Mouse (Mus musculus): ENCODE measurements around the gene Med9. TPM values are rescaled to one million over a fixed set of nuclear protein-coding genes. Genes with fewer than 3 reads are reported as not detected.
"Not testable (repeated sequence)": the region's sequence is repeated elsewhere in the genome, so short reads cannot be mapped to it uniquely, and the experiment has no call there.

The Med9 gene
- total and polyA plus RNA-seq, 3 experiments: 24.0 to 25.5 (median 24.0) TPM

- intact Hi-C loops (cut with DNase I): no loop called here
- 85% methylated on average over 3 of the region's 3 CpGs for WGBS
- no peak overlapping the region for H3K9ac ChIP-seq (ENCODE audit: low read depth, low read length)
- no peaks in the 10 kb centered on the region for H3K36me3 ChIP-seq (ENCODE audit: control insufficient read depth, insufficient read depth, low read length)
- peaks cover 4% of the 10 kb centered on the region for H3K4me1 ChIP-seq (ENCODE audit: control insufficient read depth, insufficient read depth, low read length)
- DNase-seq: no peak
- H3K27ac ChIP-seq: no peak overlapping the region
- no peaks in the 10 kb centered on the region for H3K79me2 ChIP-seq (replicated peaks; ENCODE audit: control insufficient read depth, insufficient read depth, low read length)
- no peaks in the 10 kb centered on the region for H3K27me3 ChIP-seq (ENCODE audit: control insufficient read depth, insufficient read depth, low read length)
- no peak overlapping the region for H3K4me3 ChIP-seq
- TF ChIP-seq POLR2A (IDR thresholded peaks at IDR 0.05; ENCODE audit: insufficient read depth, low read depth, low read length): no peak
- no peak for TF ChIP-seq EP300 (IDR thresholded peaks at IDR 0.05; ENCODE audit: insufficient read depth, low read depth, low read length)
- no peak for TF ChIP-seq CTCF (IDR thresholded peaks at IDR 0.05)
Measured at GRCm38 (mm10) chr11:59937023-59937422, 11.0 kb upstream of the Med9 start.

DNA sequence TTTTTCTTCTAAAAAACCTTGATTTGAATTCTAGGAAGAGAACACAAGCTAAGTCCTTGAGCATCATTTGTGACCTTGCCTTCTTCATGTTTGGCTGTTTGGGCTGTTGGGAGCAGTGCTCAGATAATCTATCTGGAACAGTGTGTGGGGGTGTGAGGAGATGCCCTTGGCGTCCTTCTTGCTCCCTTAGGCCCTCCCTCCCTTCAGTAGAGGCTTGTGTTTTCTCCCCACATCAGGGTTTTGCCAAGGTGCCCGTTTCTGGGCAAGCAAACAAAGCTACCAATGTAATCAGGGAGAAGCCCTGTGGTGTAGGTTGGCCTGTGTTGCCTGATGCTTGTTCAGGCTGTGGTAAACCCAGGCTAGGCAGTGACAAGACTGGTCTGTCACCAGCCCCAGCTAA, 10.4 kb upstream of the Med9 start:
- Histone ChIP-seq H3K79me2 (replicated peaks; ENCODE audit: control insufficient read depth, insufficient read depth, low read length) (no peaks in the 10 kb centered on the region), H3K4me1 (ENCODE audit: control insufficient read depth, insufficient read depth, low read length) (peaks cover 4% of the 10 kb centered on the region), H3K27ac (no peak overlapping the region), H3K36me3 (ENCODE audit: control insufficient read depth, insufficient read depth, low read length) (no peaks in the 10 kb centered on the region), H3K4me3 (no peak overlapping the region), H3K27me3 (ENCODE audit: control insufficient read depth, insufficient read depth, low read length) (no peaks in the 10 kb centered on the region), H3K9ac (ENCODE audit: low read depth, low read length) (no peak overlapping the region)
- intact Hi-C loops (cut with DNase I): no loop called here
- DNase-seq: no peak
- no peak for TF ChIP-seq EP300 (IDR thresholded peaks at IDR 0.05; ENCODE audit: insufficient read depth, low read depth, low read length)
- TF ChIP-seq POLR2A (IDR thresholded peaks at IDR 0.05; ENCODE audit: insufficient read depth, low read depth, low read length): no peak
- 43% methylated on average over 2 of the region's 2 CpGs for WGBS

GRCm38 (mm10) chr11:59939821-59940220, 8.2 kb upstream of the Med9 start:
- H3K79me2 ChIP-seq (replicated peaks; ENCODE audit: control insufficient read depth, insufficient read depth, low read length): no peaks in the 10 kb centered on the region
- WGBS: 88% methylated on average over 1 of the region's 1 CpGs
- TF ChIP-seq EP300 (IDR thresholded peaks at IDR 0.05; ENCODE audit: insufficient read depth, low read depth, low read length) (no peak), CTCF (IDR thresholded peaks at IDR 0.05) (no peak), POLR2A (IDR thresholded peaks at IDR 0.05; ENCODE audit: insufficient read depth, low read depth, low read length) (no peak)
- H3K9ac ChIP-seq (ENCODE audit: low read depth, low read length): no peak overlapping the region
- intact Hi-C loops (cut with DNase I): no loop called here
- no peak overlapping the region for H3K4me3 ChIP-seq
- no peaks in the 10 kb centered on the region for H3K27me3 ChIP-seq (ENCODE audit: control insufficient read depth, insufficient read depth, low read length)
- no peaks in the 10 kb centered on the region for H3K36me3 ChIP-seq (ENCODE audit: control insufficient read depth, insufficient read depth, low read length)
- H3K4me1 ChIP-seq (ENCODE audit: control insufficient read depth, insufficient read depth, low read length): peaks cover 4% of the 10 kb centered on the region
- no peak overlapping the region for H3K27ac ChIP-seq
- DNase-seq: no peak

DNA sequence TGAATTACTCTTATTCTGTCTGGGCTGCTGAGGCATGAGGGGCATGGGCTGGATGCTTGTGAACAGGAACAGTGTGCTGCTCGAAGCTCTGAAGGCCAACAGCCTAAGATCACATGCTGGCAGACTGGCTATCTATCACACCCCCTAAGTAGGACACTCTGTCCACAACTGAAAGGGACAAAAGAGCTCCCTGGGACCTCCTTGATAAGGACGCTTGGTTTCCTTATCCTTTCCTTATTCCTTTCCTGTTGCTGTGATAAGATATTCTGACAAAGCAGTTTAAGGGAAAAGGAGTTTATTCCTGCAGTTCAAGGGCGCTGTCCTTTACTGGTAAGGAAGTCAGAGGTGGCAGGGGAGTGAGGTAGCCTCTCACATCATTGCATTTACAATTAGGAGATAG, 7.4 kb upstream of the Med9 start:
- TF ChIP-seq EP300 (IDR thresholded peaks at IDR 0.05; ENCODE audit: insufficient read depth, low read depth, low read length) (0 out of 2 replicates have a peak, but pooled peaks have one; percentile 37), POLR2A (IDR thresholded peaks at IDR 0.05; ENCODE audit: insufficient read depth, low read depth, low read length) (no peak)
- no peak for DNase-seq
- Histone ChIP-seq H3K79me2 (replicated peaks; ENCODE audit: control insufficient read depth, insufficient read depth, low read length) (no peaks in the 10 kb centered on the region), H3K4me1 (ENCODE audit: control insufficient read depth, insufficient read depth, low read length) (peaks cover 4% of the 10 kb centered on the region), H3K36me3 (ENCODE audit: control insufficient read depth, insufficient read depth, low read length) (no peaks in the 10 kb centered on the region), H3K27ac (no peak overlapping the region), H3K9ac (ENCODE audit: low read depth, low read length) (no peak overlapping the region), H3K4me3 (no peak overlapping the region), H3K27me3 (ENCODE audit: control insufficient read depth, insufficient read depth, low read length) (no peaks in the 10 kb centered on the region)
- intact Hi-C loops (cut with DNase I): no loop called here
- 40% methylated on average over 3 of the region's 3 CpGs for WGBS

- peaks cover 4% of the 10 kb centered on the region for H3K4me1 ChIP-seq (ENCODE audit: control insufficient read depth, insufficient read depth, low read length)
- H3K27ac ChIP-seq: no peak overlapping the region
- intact Hi-C loops (cut with DNase I): no loop called here
- DNase-seq: no peak
- no peaks in the 10 kb centered on the region for H3K27me3 ChIP-seq (ENCODE audit: control insufficient read depth, insufficient read depth, low read length)
- TF ChIP-seq CTCF (IDR thresholded peaks at IDR 0.05) (no peak), EP300 (IDR thresholded peaks at IDR 0.05; ENCODE audit: insufficient read depth, low read depth, low read length) (no peak), POLR2A (IDR thresholded peaks at IDR 0.05; ENCODE audit: insufficient read depth, low read depth, low read length) (no peak)
- H3K4me3 ChIP-seq: no peak overlapping the region
- H3K36me3 ChIP-seq (ENCODE audit: control insufficient read depth, insufficient read depth, low read length): no peaks in the 10 kb centered on the region
- no peak overlapping the region for H3K9ac ChIP-seq (ENCODE audit: low read depth, low read length)
- no peaks in the 10 kb centered on the region for H3K79me2 ChIP-seq (replicated peaks; ENCODE audit: control insufficient read depth, insufficient read depth, low read length)
- WGBS: 2% methylated on average over 3 of the region's 3 CpGs
Measured at GRCm38 (mm10) chr11:59941391-59941790, 6.6 kb upstream of the Med9 start.

GRCm38 (mm10) chr11:59944855-59945254, 3.2 kb upstream of the Med9 start:
- intact Hi-C loops (cut with DNase I): loop anchor here (5.0 kb wide), 2 partner anchors 43 to 58 kb away; no protein-coding TSS in a partner anchor
- not testable (repeated sequence) for H3K36me3 ChIP-seq (ENCODE audit: control insufficient read depth, insufficient read depth, low read length)

More at GRCm38 (mm10) chr11:59944855-59945254, 3.2 kb upstream of the Med9 start:
- H3K27ac ChIP-seq; H3K9ac ChIP-seq (ENCODE audit: low read depth, low read length); H3K4me1 ChIP-seq (ENCODE audit: control insufficient read depth, insufficient read depth, low read length); H3K27me3 ChIP-seq (ENCODE audit: control insufficient read depth, insufficient read depth, low read length); DNase-seq; H3K4me3 ChIP-seq; H3K79me2 ChIP-seq (replicated peaks; ENCODE audit: control insufficient read depth, insufficient read depth, low read length): not testable (repeated sequence)
- WGBS: 83% methylated on average over 10 of the region's 10 CpGs
